Mouse (Mus musculus) limb, embryonic 14.5 days (tissue): ENCODE data around the gene Dync2li1. TPM values are rescaled to one million over a fixed set of nuclear protein-coding genes. Genes with fewer than 3 reads are reported as not detected.

ENCODE experiments used
- ATAC-seq: fragments of 200-750 bp; cut with Nextera tagmentation; 2 replicates; pipeline ENCODE4 v1.8.0; 2017; ENCODE audit warnings: low read depth, moderate number of reproducible peaks, moderate TSS enrichment; ENCODE audit not compliant: low FRiP score
- DNase-seq: peaks from one replicate; pipeline ENCODE4 v3.0.0-alpha.2; 2015; ENCODE audit warnings: low spot score
- H3K27ac ChIP-seq: fragments of 300-500 bp; sonication (generic); replicated peaks from 2 replicates; pipeline ENCODE4 v1.5.1; 2014; ENCODE audit warnings: low read depth, mild to moderate bottlenecking, low read length, moderate library complexity, mixed read lengths
- H3K27me3 ChIP-seq: fragments of 300-500 bp; sonication (generic); 2 replicates; pipeline ENCODE4 v1.6.1; 2014; ENCODE audit warnings: low read length, mixed read lengths; ENCODE audit not compliant: control insufficient read depth, insufficient read depth
- H3K36me3 ChIP-seq: fragments of 300-500 bp; sonication (generic); 2 replicates; pipeline ENCODE4 v1.6.1; 2014; ENCODE audit warnings: mild to moderate bottlenecking, low read length, moderate library complexity, mixed read lengths; ENCODE audit not compliant: control insufficient read depth, insufficient read depth
- H3K4me1 ChIP-seq: fragments of 300-500 bp; sonication (generic); 2 replicates; pipeline ENCODE4 v1.6.1; 2014; ENCODE audit warnings: antibody characterized with exemption, low read length, mixed read lengths; ENCODE audit not compliant: control insufficient read depth, insufficient read depth
- H3K4me2 ChIP-seq: fragments of 300-500 bp; sonication (generic); replicated peaks from 2 replicates; pipeline ENCODE4 v1.6.1; 2014; ENCODE audit warnings: low read depth, mild to moderate bottlenecking, low read length, moderate library complexity; ENCODE audit not compliant: severe bottlenecking
- H3K4me3 ChIP-seq: fragments of 300-500 bp; sonication (generic); replicated peaks from 2 replicates; pipeline ENCODE4 v1.5.1; 2014; ENCODE audit warnings: low read length
- H3K9ac ChIP-seq: fragments of 300-500 bp; sonication (generic); 2 replicates; pipeline ENCODE4 v1.6.1; 2014; ENCODE audit warnings: mild to moderate bottlenecking, low read depth, low read length, moderate library complexity; ENCODE audit not compliant: severe bottlenecking
- H3K9me3 ChIP-seq: fragments of 300-500 bp; sonication (generic); 2 replicates; pipeline ENCODE4 v1.6.1; 2016; ENCODE audit warnings: low read length; ENCODE audit not compliant: control insufficient read depth
- POLR2A ChIP-seq: fragments of 200-500 bp; IDR thresholded peaks from 2 replicates; pipeline ENCODE4 v1.8.0; 2012; ENCODE audit warnings: inconsistent platforms, mild to moderate bottlenecking, moderate library complexity, borderline replicate concordance; ENCODE audit not compliant: insufficient read depth, insufficient read length; ENCODE audit errors: extremely low read depth
- WGBS: fragments of 180-500 bp; shearing (Covaris S2); extraction: QIAGEN DNeasy Blood & Tissue Kit; methylation state at CpG from one replicate; pipeline ENCODE4 v1.1.7; 2014; 5-methylcytosine and 5-hydroxymethylcytosine counted together
- polyA plus RNA-seq, 2 experiments: library from polyadenylated mRNA; depleted of rRNA in 1 of 2; stranded (reverse) in 1 of 2; unstranded in 1 of 2; fragments of >200 nt; fragmentation: Nextera tagmentation in 1 of 2; extraction: Ambion mirVana in 1 of 2; gene quantifications; 2 replicates each; pipeline versions ENCODE4 v1.2.1 to v1.2.3; 2012 to 2014

The Dync2li1 gene
- polyA plus RNA-seq, 2 experiments = 21.0 to 29.9 TPM

GRCm38 (mm10) chr17:84581740-84582414 lies 44.4 kb upstream of the Dync2li1 start:
- no peak for TF ChIP-seq POLR2A
- Histone ChIP-seq H3K27me3 (no peaks in the 10 kb centered on the region), H3K4me3 (no peak overlapping the region), H3K27ac (no peak overlapping the region), H3K9me3 (no peaks in the 10 kb centered on the region), H3K36me3 (peaks cover 19% of the 10 kb centered on the region), H3K9ac (no peak overlapping the region), H3K4me1 (peaks cover 25% of the 10 kb centered on the region), H3K4me2 (no peak overlapping the region)
- WGBS = 41% methylated on average over 8 of the region's 8 CpGs
- ATAC-seq (peak; percentile 43; the same call in 1 of the 2 replicates), DNase-seq (peak; percentile 61)

DNA sequence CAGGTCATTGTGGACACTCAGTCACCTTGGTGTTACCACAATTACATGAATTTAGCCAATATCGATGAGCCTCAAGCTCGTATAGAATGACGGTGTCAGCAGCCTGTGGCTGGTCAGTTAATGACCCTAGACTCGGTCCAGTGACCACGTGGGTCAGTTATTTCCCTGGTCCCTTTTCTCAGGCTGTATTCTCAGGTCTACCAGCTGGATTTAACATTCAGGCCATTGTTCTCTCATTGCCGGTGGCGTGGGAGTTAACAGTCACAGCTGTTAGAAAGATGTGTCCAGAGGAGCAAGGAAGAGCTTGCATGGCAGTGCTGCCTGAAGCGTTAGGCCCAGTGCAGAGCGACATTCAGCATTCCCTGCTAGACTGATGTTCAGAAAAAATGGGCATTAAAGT lies 42.2 kb upstream of the Dync2li1 start:
- 81% methylated on average over 9 of the region's 9 CpGs for WGBS
- ATAC-seq = no peak
- Histone ChIP-seq H3K9ac (no peak overlapping the region), H3K27me3 (no peaks in the 10 kb centered on the region), H3K4me3 (no peak overlapping the region), H3K36me3 (peaks cover 22% of the 10 kb centered on the region), H3K9me3 (no peaks in the 10 kb centered on the region), H3K4me1 (peaks cover 25% of the 10 kb centered on the region), H3K4me2 (no peak overlapping the region), H3K27ac (0 out of 2 replicates have a peak overlapping the region, but pooled peaks have one; percentile 33)
- DNase-seq = no peak
- no peak for TF ChIP-seq POLR2A

GRCm38 (mm10) chr17:84585104-84585503 lies 41.2 kb upstream of the Dync2li1 start:
- ATAC-seq (peak; percentile 85), DNase-seq (peak; percentile 74)
- Histone ChIP-seq H3K4me1 (peaks cover 20% of the 10 kb centered on the region), H3K9me3 (no peaks in the 10 kb centered on the region), H3K27me3 (no peaks in the 10 kb centered on the region), H3K36me3 (peaks cover 31% of the 10 kb centered on the region), H3K9ac (no peak overlapping the region), H3K4me3 (no peak overlapping the region), H3K27ac (peak overlapping the region; percentile 33; the same call in 1 of the 2 replicates), H3K4me2 (no peak overlapping the region)
- no peak for TF ChIP-seq POLR2A
- WGBS = 56% methylated on average over 8 of the region's 8 CpGs

DNA sequence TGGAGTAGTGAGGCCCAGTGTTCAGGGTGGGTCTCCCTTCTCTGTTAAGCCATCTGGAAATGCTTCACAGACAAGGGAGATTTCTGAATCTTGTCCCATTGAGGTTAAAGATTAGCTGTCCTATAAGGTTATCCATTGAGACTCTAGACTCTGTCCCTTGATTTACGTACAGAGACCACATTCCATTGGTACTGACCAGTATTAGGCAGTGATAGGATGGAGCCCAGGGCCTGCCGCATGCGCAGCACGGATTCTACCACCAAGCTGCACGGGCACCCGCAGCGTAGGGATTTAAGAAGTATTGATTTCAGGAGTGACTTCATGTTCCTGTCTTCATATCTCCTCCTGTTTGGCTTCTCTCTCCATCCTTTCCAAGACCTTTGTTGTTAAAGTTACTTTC lies 36.2 kb upstream of the Dync2li1 start:
- Histone ChIP-seq H3K4me1 (peaks cover 3% of the 10 kb centered on the region; the same call in 1 of the 2 replicates), H3K36me3 (peaks cover 58% of the 10 kb centered on the region), H3K9ac (no peak overlapping the region), H3K27me3 (no peaks in the 10 kb centered on the region), H3K9me3 (no peaks in the 10 kb centered on the region), H3K4me2 (no peak overlapping the region), H3K4me3 (no peak overlapping the region), H3K27ac (no peak overlapping the region)
- WGBS = 94% methylated on average over 7 of the region's 7 CpGs
- no peak for ATAC-seq
- DNase-seq = no peak
- TF ChIP-seq POLR2A = no peak

DNA sequence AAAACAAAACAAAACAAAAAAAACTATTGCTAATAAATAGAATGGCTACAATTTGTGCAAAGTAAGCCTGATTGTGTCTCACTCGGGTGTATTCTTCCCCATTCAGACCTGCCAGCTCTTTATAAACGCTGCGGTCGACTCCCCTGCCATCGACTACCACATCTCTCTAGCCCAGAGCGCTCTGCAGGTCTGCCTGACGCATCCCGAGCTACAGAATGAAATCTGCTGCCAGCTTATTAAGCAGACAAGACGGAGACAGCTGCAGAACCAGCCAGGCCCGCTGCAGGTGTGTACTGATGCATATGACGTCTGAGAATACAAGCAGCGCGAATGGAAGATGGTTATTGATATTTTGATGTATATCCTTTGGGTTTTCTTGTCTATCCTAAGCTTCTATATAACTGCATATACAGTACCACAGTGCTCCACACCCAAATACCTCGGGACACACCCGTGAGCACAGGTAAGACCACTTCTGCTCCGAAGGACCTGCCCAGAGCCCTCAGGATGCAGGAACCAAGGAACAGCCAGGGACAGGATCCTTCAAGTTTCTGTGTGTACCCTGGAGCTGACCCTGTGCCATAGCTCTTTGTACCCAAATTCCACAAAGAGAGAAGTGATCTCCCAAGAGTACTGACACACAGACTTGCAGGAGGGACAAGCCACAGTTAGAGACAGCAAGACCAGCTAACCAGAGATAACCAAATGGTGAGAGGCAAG lies 34.7 kb upstream of the Dync2li1 start:
- H3K9ac ChIP-seq = no peak overlapping the region
- no peaks in the 10 kb centered on the region for H3K9me3 ChIP-seq
- no peak overlapping the region for H3K4me2 ChIP-seq
- no peak for TF ChIP-seq POLR2A
- H3K4me1 ChIP-seq = peaks cover 10% of the 10 kb centered on the region
- no peak for DNase-seq
- ATAC-seq = no peak
- no peaks in the 10 kb centered on the region for H3K27me3 ChIP-seq
- no peak overlapping the region for H3K27ac ChIP-seq
- H3K4me3 ChIP-seq = no peak overlapping the region
- 90% methylated on average over 16 of the region's 16 CpGs for WGBS
- peaks cover 54% of the 10 kb centered on the region for H3K36me3 ChIP-seq
